Mouse (Mus musculus): ENCODE data around the gene Tubgcp2. TPM values are rescaled to one million over a fixed set of nuclear protein-coding genes. Genes with fewer than 3 reads are reported as not detected.
A peak's percentile ranks its signal among the peaks of the same experiment; 100 is the strongest.

The Tubgcp2 gene
- total and polyA plus RNA-seq, 2 experiments from 2014 or later, result 24.5 to 53.1 TPM

- no peaks in the 10 kb centered on the region for H3K9me3 ChIP-seq (replicated peaks; ENCODE audit: control insufficient read depth, low read length)
- peak overlapping the region; percentile 69 for H3K4me3 ChIP-seq (ENCODE audit: low read depth, low read length)
- H3K4me2 ChIP-seq (ENCODE audit: low read depth, low read length), result peak overlapping the region; percentile 67
- ATAC-seq (ENCODE audit: insufficient read depth, low read depth), result no peak
- H3K27ac ChIP-seq (ENCODE audit: low read depth), result peak overlapping the region; percentile 44; the same call in 1 of the 2 replicates
- no peaks in the 10 kb centered on the region for H3K36me3 ChIP-seq (replicated peaks; ENCODE audit: control insufficient read depth, insufficient read depth, low read length)
- peak overlapping the region; percentile 55 for H3K9ac ChIP-seq (replicated peaks; ENCODE audit: low read depth, low read length)
- DNase-seq (ENCODE audit: low spot score), result no peak
- no peak for TF ChIP-seq EP300 (IDR thresholded peaks at IDR 0.05; ENCODE audit: low read depth)
- no peak for TF ChIP-seq CTCF (IDR thresholded peaks at IDR 0.05; ENCODE audit: low read depth)
- WGBS, result 7% methylated on average over 16 of the region's 16 CpGs
- peaks cover 3% of the 10 kb centered on the region; the same call in 1 of the 2 replicates for H3K4me1 ChIP-seq (ENCODE audit: control insufficient read depth, insufficient read depth)
- H3K27me3 ChIP-seq (ENCODE audit: control insufficient read depth, insufficient read depth, low read length), result peaks cover 16% of the 10 kb centered on the region
Observed at GRCm38 (mm10) chr7:139951079-139951478, 85.4 kb downstream of the Tubgcp2 start.

GRCm38 (mm10) chr7:139950283-139950971, 86.0 kb downstream of the Tubgcp2 start:
- peaks cover 22% of the 10 kb centered on the region for H3K27me3 ChIP-seq (ENCODE audit: control insufficient read depth, insufficient read depth, low read length)
- under 1% methylated on average over 33 of the region's 33 CpGs for WGBS
- peak; percentile 78 for ATAC-seq (ENCODE audit: insufficient read depth, low read depth)

GRCm38 (mm10) chr7:139949893-139950282, 86.6 kb downstream of the Tubgcp2 start:
- peak overlapping the region; percentile 67 for H3K4me2 ChIP-seq (ENCODE audit: low read depth, low read length)
- H3K4me3 ChIP-seq (ENCODE audit: low read depth, low read length), result peak overlapping the region; percentile 69
- ATAC-seq (ENCODE audit: insufficient read depth, low read depth), result peak; percentile 81
- no peaks in the 10 kb centered on the region for H3K36me3 ChIP-seq (replicated peaks; ENCODE audit: control insufficient read depth, insufficient read depth, low read length)
- H3K27me3 ChIP-seq (ENCODE audit: control insufficient read depth, insufficient read depth, low read length), result peaks cover 28% of the 10 kb centered on the region
- peak overlapping the region; percentile 55 for H3K9ac ChIP-seq (replicated peaks; ENCODE audit: low read depth, low read length)
- peak overlapping the region; percentile 44 for H3K27ac ChIP-seq (ENCODE audit: low read depth)
- WGBS, result under 1% methylated on average over 15 of the region's 15 CpGs
- peaks cover 3% of the 10 kb centered on the region; the same call in 1 of the 2 replicates for H3K4me1 ChIP-seq (ENCODE audit: control insufficient read depth, insufficient read depth)
- peak; percentile 46 for TF ChIP-seq CTCF (IDR thresholded peaks at IDR 0.05; ENCODE audit: low read depth)
- no peak for TF ChIP-seq EP300 (IDR thresholded peaks at IDR 0.05; ENCODE audit: low read depth)
- H3K9me3 ChIP-seq (replicated peaks; ENCODE audit: control insufficient read depth, low read length), result no peaks in the 10 kb centered on the region
- DNase-seq (ENCODE audit: low spot score), result peak; percentile 73

More at GRCm38 (mm10) chr7:139950283-139950971, 86.0 kb downstream of the Tubgcp2 start:
- Histone ChIP-seq H3K4me1 (ENCODE audit: control insufficient read depth, insufficient read depth) (peaks cover 3% of the 10 kb centered on the region; the same call in 1 of the 2 replicates), H3K4me3 (ENCODE audit: low read depth, low read length) (peak overlapping the region; percentile 69), H3K4me2 (ENCODE audit: low read depth, low read length) (peak overlapping the region; percentile 67), H3K9ac (replicated peaks; ENCODE audit: low read depth, low read length) (peak overlapping the region; percentile 55), H3K36me3 (replicated peaks; ENCODE audit: control insufficient read depth, insufficient read depth, low read length) (no peaks in the 10 kb centered on the region), H3K27ac (ENCODE audit: low read depth) (peak overlapping the region; percentile 44), H3K9me3 (replicated peaks; ENCODE audit: control insufficient read depth, low read length) (no peaks in the 10 kb centered on the region)
- peak; percentile 73 for DNase-seq (ENCODE audit: low spot score)
- no peak for TF ChIP-seq EP300 (IDR thresholded peaks at IDR 0.05; ENCODE audit: low read depth)
- no peak for TF ChIP-seq CTCF (IDR thresholded peaks at IDR 0.05; ENCODE audit: low read depth)

GRCm38 (mm10) chr7:139946032-139946431, 90.4 kb downstream of the Tubgcp2 start:
- Histone ChIP-seq H3K27ac (ENCODE audit: low read depth) (no peak overlapping the region), H3K4me2 (ENCODE audit: low read depth, low read length) (no peak overlapping the region), H3K9ac (replicated peaks; ENCODE audit: low read depth, low read length) (no peak overlapping the region), H3K4me3 (ENCODE audit: low read depth, low read length) (no peak overlapping the region), H3K27me3 (ENCODE audit: control insufficient read depth, insufficient read depth, low read length) (peaks cover 65% of the 10 kb centered on the region), H3K9me3 (replicated peaks; ENCODE audit: control insufficient read depth, low read length) (no peaks in the 10 kb centered on the region), H3K36me3 (replicated peaks; ENCODE audit: control insufficient read depth, insufficient read depth, low read length) (no peaks in the 10 kb centered on the region), H3K4me1 (ENCODE audit: control insufficient read depth, insufficient read depth) (peaks cover 4% of the 10 kb centered on the region; the same call in 1 of the 2 replicates)
- whole genome bisulfite sequencing, result 35% methylated on average over 5 of the region's 5 CpGs
- TF ChIP-seq CTCF (IDR thresholded peaks at IDR 0.05; ENCODE audit: low read depth) (no peak), EP300 (IDR thresholded peaks at IDR 0.05; ENCODE audit: low read depth) (no peak)
- ATAC-seq (ENCODE audit: insufficient read depth, low read depth), result no peak
- no peak for DNase-seq (ENCODE audit: low spot score)

MicroRNAs encoded within 50 kb of the gene (microRNA counts, 519-probe panel; counts per million panel counts)
- microRNA mmu-miR-202-3p (not detected), microRNA mmu-miR-202-5p (1,226 counts per million, percentile 10 among the panel's probes with 10 or more counts)

Small RNA genes within 50 kb of the gene (microRNA-seq; reads per million reads assigned to microRNA genes)
- gene Mir202 (0.54 reads per million), gene Mir7062 (not detected), gene mmu-mir-7686 (not detected)

Other genes with a start within 250 kb of the Tubgcp2 start
- gene Adgra1, start 202.5 kb downstream of the Tubgcp2 start, total RNA-seq (2014; rRNA removed; ENCODE audit: low replicate concordance), result not detected in 2 replicates
- gene Adgra1, start 202.5 kb downstream of the Tubgcp2 start, polyA plus RNA-seq (2015; fragmentation: Nextera tagmentation; extraction: Ambion mirVana), result 0.12 TPM in 1 of 2 replicates, not detected in the other
- gene Kndc1, start 142.0 kb downstream of the Tubgcp2 start, total RNA-seq (2014; rRNA removed; ENCODE audit: low replicate concordance), result 0.23 TPM in 1 of 2 replicates, not detected in the other
- gene Kndc1, start 142.0 kb downstream of the Tubgcp2 start, polyA plus RNA-seq (2015; fragmentation: Nextera tagmentation; extraction: Ambion mirVana), result 0.08 TPM in 1 of 2 replicates, not detected in the other
- not detected in 2 replicates for gene Utf1, start 92.9 kb downstream of the Tubgcp2 start, total RNA-seq (2014; rRNA removed; ENCODE audit: low replicate concordance)
- gene Utf1, start 92.9 kb downstream of the Tubgcp2 start, polyA plus RNA-seq (2015; fragmentation: Nextera tagmentation; extraction: Ambion mirVana), result not detected in 2 replicates
- not detected in 2 replicates for gene 6430531B16Rik, start 57.9 kb downstream of the Tubgcp2 start, total RNA-seq (2014; rRNA removed; ENCODE audit: low replicate concordance)
- gene 6430531B16Rik, start 57.9 kb downstream of the Tubgcp2 start, polyA plus RNA-seq (2015; fragmentation: Nextera tagmentation; extraction: Ambion mirVana), result 0.23 TPM in 1 of 2 replicates, not detected in the other
- gene Adam8, start 44.1 kb downstream of the Tubgcp2 start, total RNA-seq (2014; rRNA removed; ENCODE audit: low replicate concordance), result 5.4 and 83.4 TPM in 2 replicates
- gene Adam8, start 44.1 kb downstream of the Tubgcp2 start, polyA plus RNA-seq (2015; fragmentation: Nextera tagmentation; extraction: Ambion mirVana), result 0.31 and 1.2 TPM in 2 replicates
- 23.6 and 44.3 TPM in 2 replicates for gene Zfp511, start 278 bp downstream of the Tubgcp2 start, total RNA-seq (2014; rRNA removed; ENCODE audit: low replicate concordance)
- 22.9 and 23.9 TPM in 2 replicates for gene Zfp511, start 278 bp downstream of the Tubgcp2 start, polyA plus RNA-seq (2015; fragmentation: Nextera tagmentation; extraction: Ambion mirVana)
- gene Msx3, start 12.4 kb upstream of the Tubgcp2 start, total RNA-seq (2014; rRNA removed; ENCODE audit: low replicate concordance), result not detected in 2 replicates
- gene Msx3, start 12.4 kb upstream of the Tubgcp2 start, polyA plus RNA-seq (2015; fragmentation: Nextera tagmentation; extraction: Ambion mirVana), result not detected in 2 replicates
- gene Caly, start 45.9 kb upstream of the Tubgcp2 start, total RNA-seq (2014; rRNA removed; ENCODE audit: low replicate concordance), result 1.9 and 4.1 TPM in 2 replicates
- gene Caly, start 45.9 kb upstream of the Tubgcp2 start, polyA plus RNA-seq (2015; fragmentation: Nextera tagmentation; extraction: Ambion mirVana), result 0.40 and 0.70 TPM in 2 replicates
- gene Prap1, start 56.7 kb upstream of the Tubgcp2 start, total RNA-seq (2014; rRNA removed; ENCODE audit: low replicate concordance), result not detected in 2 replicates
- 0.27 and 0.33 TPM in 2 replicates for gene Prap1, start 56.7 kb upstream of the Tubgcp2 start, polyA plus RNA-seq (2015; fragmentation: Nextera tagmentation; extraction: Ambion mirVana)
- 64.2 and 79.4 TPM in 2 replicates for gene Fuom, start 65.8 kb upstream of the Tubgcp2 start, total RNA-seq (2014; rRNA removed; ENCODE audit: low replicate concordance)
- 158 and 164 TPM in 2 replicates for gene Fuom, start 65.8 kb upstream of the Tubgcp2 start, polyA plus RNA-seq (2015; fragmentation: Nextera tagmentation; extraction: Ambion mirVana)
- gene Paox, start 79.1 kb upstream of the Tubgcp2 start, total RNA-seq (2014; rRNA removed; ENCODE audit: low replicate concordance), result 8.1 and 11.8 TPM in 2 replicates
- gene Paox, start 79.1 kb upstream of the Tubgcp2 start, polyA plus RNA-seq (2015; fragmentation: Nextera tagmentation; extraction: Ambion mirVana), result 8.5 and 8.7 TPM in 2 replicates
- gene Echs1, start 79.8 kb upstream of the Tubgcp2 start, total RNA-seq (2014; rRNA removed; ENCODE audit: low replicate concordance), result 265 and 332 TPM in 2 replicates
- gene Echs1, start 79.8 kb upstream of the Tubgcp2 start, polyA plus RNA-seq (2015; fragmentation: Nextera tagmentation; extraction: Ambion mirVana), result 344 and 349 TPM in 2 replicates
- gene Mtg1, start 100.9 kb upstream of the Tubgcp2 start, total RNA-seq (2014; rRNA removed; ENCODE audit: low replicate concordance), result 9.2 and 53.7 TPM in 2 replicates
- gene Mtg1, start 100.9 kb upstream of the Tubgcp2 start, polyA plus RNA-seq (2015; fragmentation: Nextera tagmentation; extraction: Ambion mirVana), result 31.2 and 33.1 TPM in 2 replicates
- gene Sprn, start 118.2 kb upstream of the Tubgcp2 start, total RNA-seq (2014; rRNA removed; ENCODE audit: low replicate concordance), result 0.61 TPM in 1 of 2 replicates, not detected in the other
- 0.16 and 0.25 TPM in 2 replicates for gene Sprn, start 118.2 kb upstream of the Tubgcp2 start, polyA plus RNA-seq (2015; fragmentation: Nextera tagmentation; extraction: Ambion mirVana)
- gene Olfr522, start 128.1 kb upstream of the Tubgcp2 start, total RNA-seq (2014; rRNA removed; ENCODE audit: low replicate concordance), result not detected in 2 replicates
- gene Olfr522, start 128.1 kb upstream of the Tubgcp2 start, polyA plus RNA-seq (2015; fragmentation: Nextera tagmentation; extraction: Ambion mirVana), result not detected in 2 replicates
- not detected in 2 replicates for gene Olfr523, start 136.5 kb upstream of the Tubgcp2 start, total RNA-seq (2014; rRNA removed; ENCODE audit: low replicate concordance)
- not detected in 2 replicates for gene Olfr523, start 136.5 kb upstream of the Tubgcp2 start, polyA plus RNA-seq (2015; fragmentation: Nextera tagmentation; extraction: Ambion mirVana)
- gene Olfr524, start 169.3 kb upstream of the Tubgcp2 start, total RNA-seq (2014; rRNA removed; ENCODE audit: low replicate concordance), result not detected in 2 replicates
- gene Olfr524, start 169.3 kb upstream of the Tubgcp2 start, polyA plus RNA-seq (2015; fragmentation: Nextera tagmentation; extraction: Ambion mirVana), result not detected in 2 replicates
- 2.4 TPM in 1 of 2 replicates, not detected in the other for gene Cd163l1, start 181.6 kb upstream of the Tubgcp2 start, total RNA-seq (2014; rRNA removed; ENCODE audit: low replicate concordance)
- gene Cd163l1, start 181.6 kb upstream of the Tubgcp2 start, polyA plus RNA-seq (2015; fragmentation: Nextera tagmentation; extraction: Ambion mirVana), result not detected in 2 replicates
- gene 5830411N06Rik, start 210.6 kb upstream of the Tubgcp2 start, total RNA-seq (2014; rRNA removed; ENCODE audit: low replicate concordance), result 0.35 TPM in 1 of 2 replicates, not detected in the other
- not detected in 2 replicates for gene 5830411N06Rik, start 210.6 kb upstream of the Tubgcp2 start, polyA plus RNA-seq (2015; fragmentation: Nextera tagmentation; extraction: Ambion mirVana)

All from heart, postnatal 0 days (tissue).